ENCODE assay signal across 11 mouse cellular contexts in the genomic region with DNA sequence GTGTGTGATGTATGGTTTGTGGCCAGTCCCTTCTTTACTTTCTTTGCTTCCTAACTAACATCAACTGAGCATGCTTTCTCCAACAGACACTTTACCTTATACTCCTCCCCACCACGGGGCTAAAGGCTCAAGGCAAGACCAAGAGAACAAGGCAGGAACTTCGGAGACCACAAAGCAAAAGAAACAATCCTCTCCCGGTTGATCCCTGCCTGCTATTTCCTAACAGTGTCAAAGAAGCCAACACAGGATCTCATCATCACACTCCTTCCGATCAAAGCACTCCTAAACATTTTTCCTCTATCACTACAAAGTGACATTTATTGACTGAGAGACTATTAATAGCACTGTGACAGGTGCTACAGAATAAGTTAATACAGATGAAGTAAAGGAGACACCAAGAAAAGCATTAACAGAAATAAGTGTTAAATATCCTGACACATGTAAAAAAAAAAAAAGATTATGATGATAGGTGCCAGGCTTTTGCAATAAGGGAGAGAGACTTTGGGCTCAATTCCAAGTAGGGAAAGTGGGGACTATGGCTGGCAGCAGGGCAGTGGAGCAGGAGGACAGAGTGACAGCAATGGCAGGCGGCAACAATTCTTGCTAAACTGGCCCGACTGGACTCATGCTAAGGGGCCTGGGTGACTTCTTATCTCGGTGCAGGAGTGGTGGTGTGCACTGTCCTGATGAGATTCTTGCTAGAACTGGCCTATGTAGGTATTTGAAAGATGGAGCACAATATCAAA.
DNase-seq lines count a peak whose midpoint lies in the region; ATAC-seq and TF ChIP-seq lines count a peak whose summit lies in the region.
"Had no signal": no experiment of that assay in that cellular context is flagged by ENCODE, and none has a peak within 500 bp of the region (broad histone marks: within the 10 kb centered on the region; RNA-seq: fewer than 3 reads in every experiment).

No protein-coding gene starts in this region.

- no peaks in the 10 kb centered on the region for H3K27me3 ChIP-seq in intestine, embryonic 14.5 days (replicated peaks; ENCODE audit: control insufficient read depth, insufficient read depth, low read length)
- no peaks in the 10 kb centered on the region for H3K27me3 ChIP-seq in lung, postnatal 0 days (replicated peaks; ENCODE audit: insufficient read depth, low read length)
- no peaks in the 10 kb centered on the region for H3K27me3 ChIP-seq in limb, embryonic 10.5 days (ENCODE audit: low read depth, poor library complexity, severe bottlenecking)
- no peaks in the 10 kb centered on the region for H3K27me3 ChIP-seq in midbrain, embryonic 16.5 days (ENCODE audit: control insufficient read depth, insufficient read depth, low read depth, low read length)

- WGBS in intestine, embryonic 14.5 days: 36% methylated on average over 7 of the region's 7 CpGs
- 13% methylated on average over 7 of the region's 7 CpGs for WGBS in lung, postnatal 0 days
- WGBS in limb, embryonic 10.5 days: 48% methylated on average over 7 of the region's 7 CpGs
- 62% methylated on average over 7 of the region's 7 CpGs for WGBS in midbrain, embryonic 16.5 days

- no peak overlapping the region for H3K4me2 ChIP-seq in intestine, embryonic 14.5 days (ENCODE audit: low read length)
- H3K4me2 ChIP-seq in lung, postnatal 0 days (replicated peaks; ENCODE audit: low read depth, low read length): no peak overlapping the region
- H3K4me2 ChIP-seq in midbrain, embryonic 16.5 days (ENCODE audit: low read length): no peak overlapping the region
- H3K4me2 ChIP-seq: midbrain, embryonic 13.5 days had no signal

- DNase-seq in embryo, embryonic 9.5 days (ENCODE audit: extremely low spot score): peak; percentile 3
- DNase-seq in embryo, embryonic 11 days: no peak
- peak; percentile 48 for DNase-seq in brain, embryonic 14.5 days (ENCODE audit: low read depth)
- peak; percentile 57 for DNase-seq in intestine, embryonic 14.5 days (ENCODE audit: low spot score)
- peak; percentile 47 for DNase-seq in lung, postnatal 0 days (ENCODE audit: low spot score)
- DNase-seq in limb, embryonic 10.5 days (ENCODE audit: low spot score): no peak
- no peak for DNase-seq in cerebellum, postnatal 36 days

- ATAC-seq in intestine, embryonic 14.5 days (replicated peaks; ENCODE audit: low FRiP score, low TSS enrichment, low read depth): peak; percentile 79
- ATAC-seq in lung, postnatal 0 days: peak; percentile 50
- ATAC-seq in midbrain, embryonic 16.5 days: no peak
- ATAC-seq: midbrain, embryonic 13.5 days had no signal

- H3K36me3 ChIP-seq in intestine, embryonic 14.5 days (ENCODE audit: control insufficient read depth, insufficient read depth, low read length): no peaks in the 10 kb centered on the region
- no peaks in the 10 kb centered on the region for H3K36me3 ChIP-seq in lung, postnatal 0 days (ENCODE audit: insufficient read depth, low read length)
- no peaks in the 10 kb centered on the region for H3K36me3 ChIP-seq in limb, embryonic 10.5 days
- no peaks in the 10 kb centered on the region for H3K36me3 ChIP-seq in midbrain, embryonic 16.5 days (ENCODE audit: control insufficient read depth, insufficient read depth, low read length)
- H3K36me3 ChIP-seq: midbrain, embryonic 13.5 days had no signal

- no peaks in the 10 kb centered on the region for H3K9me3 ChIP-seq in intestine, embryonic 14.5 days (ENCODE audit: control insufficient read depth, low read length)
- H3K9me3 ChIP-seq in lung, postnatal 0 days (ENCODE audit: low read length): no peaks in the 10 kb centered on the region
- no peaks in the 10 kb centered on the region for H3K9me3 ChIP-seq in limb, embryonic 10.5 days (replicated peaks)
- no peaks in the 10 kb centered on the region for H3K9me3 ChIP-seq in midbrain, embryonic 16.5 days (replicated peaks; ENCODE audit: control insufficient read depth, low read length, poor library complexity, severe bottlenecking)
- H3K9me3 ChIP-seq: midbrain, embryonic 13.5 days had no signal

- no peaks in the 10 kb centered on the region for H3K4me1 ChIP-seq in intestine, embryonic 14.5 days (replicated peaks; ENCODE audit: control insufficient read depth, insufficient read depth, low read length)
- H3K4me1 ChIP-seq in lung, postnatal 0 days (ENCODE audit: insufficient read depth, low read depth, low read length): no peaks in the 10 kb centered on the region
- no peaks in the 10 kb centered on the region for H3K4me1 ChIP-seq in limb, embryonic 10.5 days
- H3K4me1 ChIP-seq in midbrain, embryonic 16.5 days (ENCODE audit: control insufficient read depth, insufficient read depth, low read length): no peaks in the 10 kb centered on the region

- no peak overlapping the region for H3K27ac ChIP-seq in intestine, embryonic 14.5 days (ENCODE audit: low read depth)
- H3K27ac ChIP-seq in lung, postnatal 0 days (ENCODE audit: low read length): no peak overlapping the region
- H3K27ac ChIP-seq in limb, embryonic 10.5 days: no peak overlapping the region
- H3K27ac ChIP-seq in midbrain, embryonic 16.5 days (ENCODE audit: low read length): no peak overlapping the region
- H3K27ac ChIP-seq: heart, adult 2 months; kidney, postnatal 0 days; midbrain, embryonic 13.5 days had no signal

- no peak for TF ChIP-seq CTCF in brain, embryonic 14.5 days (IDR thresholded peaks at IDR 0.05; ENCODE audit: borderline replicate concordance, extremely low read depth, insufficient read depth, insufficient read length)
- TF ChIP-seq CTCF in lung, postnatal 0 days (IDR thresholded peaks at IDR 0.05): no peak

- no peak overlapping the region for H3K4me3 ChIP-seq in intestine, embryonic 14.5 days (ENCODE audit: low read depth, low read length)
- no peak overlapping the region for H3K4me3 ChIP-seq in lung, postnatal 0 days (ENCODE audit: low read depth, low read length)
- H3K4me3 ChIP-seq in limb, embryonic 10.5 days: no peak overlapping the region
- H3K4me3 ChIP-seq in midbrain, embryonic 16.5 days (ENCODE audit: low read depth, low read length): no peak overlapping the region
- H3K4me3 ChIP-seq: heart, adult 2 months; midbrain, embryonic 13.5 days had no signal

- no peak overlapping the region for H3K9ac ChIP-seq in intestine, embryonic 14.5 days (ENCODE audit: low read length)
- no peak overlapping the region for H3K9ac ChIP-seq in lung, postnatal 0 days (replicated peaks; ENCODE audit: low read depth)
- no peak overlapping the region for H3K9ac ChIP-seq in midbrain, embryonic 16.5 days (ENCODE audit: low read depth, low read length)
- H3K9ac ChIP-seq: midbrain, embryonic 13.5 days had no signal

- TF ChIP-seq EP300 in lung, postnatal 0 days (IDR thresholded peaks at IDR 0.05): no peak

- TF ChIP-seq POLR2A in brain, embryonic 14.5 days (IDR thresholded peaks at IDR 0.05; ENCODE audit: borderline replicate concordance, extremely low read depth, insufficient read depth, insufficient read length, poor library complexity, severe bottlenecking): no peak

Comparison
In these comparisons a context has a peak if more than half of its experiments do, and no peak if none do; other contexts are left out.
1. DNase-seq: peak in embryo, embryonic 9.5 days (single experiment), brain, embryonic 14.5 days (single experiment), intestine, embryonic 14.5 days (single experiment) and lung, postnatal 0 days (single experiment); none in embryo, embryonic 11 days (single experiment), limb, embryonic 10.5 days (single experiment) and cerebellum, postnatal 36 days (0 of 2).